Mouse (Mus musculus) spleen, postnatal 10 days (tissue): ENCODE measurements at regions not wholly inside any gene's neighbourhood (a gene's known extent, or its start where the extent isn't known, plus 50 kb on each side); places are given as distances from the start of the nearest gene placed in this dataset.

Experiments used
- DNase-seq, 2 experiments: peaks; one replicate each; pipeline ENCODE4 v3.0.0; 2021 to 2022; ENCODE audit warnings: low spot score in 2 of 2

- DNase-seq, result no peak
Measured at GRCm38 (mm10) chr5:75466941-75467340, 107.8 kb upstream of the Kit start.

GRCm38 (mm10) chr5:75467916-75468315 is 106.8 kb upstream of the Kit start:
- no peak for DNase-seq

- DNase-seq, result no peak
Measured at GRCm38 (mm10) chr5:75471010-75471409, 103.7 kb upstream of the Kit start.

GRCm38 (mm10) chr5:75472484-75472883 is 102.2 kb upstream of the Kit start:
- no peak for DNase-seq

GRCm38 (mm10) chr5:75475414-75475813 is 99.3 kb upstream of the Kit start:
- DNase-seq, result no peak

- no peak for DNase-seq
Measured at GRCm38 (mm10) chr5:75478499-75478898, 96.2 kb upstream of the Kit start.

GRCm38 (mm10) chr5:75479149-75479548 is 95.6 kb upstream of the Kit start:
- DNase-seq, result no peak

- DNase-seq, result no peak
Measured at GRCm38 (mm10) chr5:75481595-75481994, 93.1 kb upstream of the Kit start.

- DNase-seq, result no peak
Measured at GRCm38 (mm10) chr5:75484330-75484729, 90.4 kb upstream of the Kit start.

- DNase-seq, result no peak
Measured at GRCm38 (mm10) chr5:75490806-75491205, 83.9 kb upstream of the Kit start.

- DNase-seq, result no peak
Measured at GRCm38 (mm10) chr5:75494143-75494542, 80.6 kb upstream of the Kit start.

GRCm38 (mm10) chr5:75499053-75499452 is 75.7 kb upstream of the Kit start:
- DNase-seq, result no peak

GRCm38 (mm10) chr5:75499695-75500094 is 75.0 kb upstream of the Kit start:
- DNase-seq, result no peak

GRCm38 (mm10) chr5:75500654-75501416 is 73.9 kb upstream of the Kit start:
- no peak for DNase-seq

GRCm38 (mm10) chr5:75503673-75504072 is 71.0 kb upstream of the Kit start:
- no peak for DNase-seq

- no peak for DNase-seq
Measured at GRCm38 (mm10) chr5:75512521-75513422, 61.9 kb upstream of the Kit start.

GRCm38 (mm10) chr5:75518213-75518612 is 56.5 kb upstream of the Kit start:
- no peak for DNase-seq

- no peak for DNase-seq
Measured at GRCm38 (mm10) chr5:75523041-75523678, 51.6 kb upstream of the Kit start.
